Mouse (Mus musculus): Measurements from ENCODE around the gene Cnbp. TPM values are rescaled to one million over a fixed set of nuclear protein-coding genes. Genes with fewer than 3 reads are reported as not detected.

Gene Cnbp
- polyA plus RNA-seq (2017; shearing (Covaris generic)), result 1,266 TPM

GRCm38 (mm10) chr6:87850900-87851614 is at the start of gene Cnbp:
Cnbp (minus strand) TSS chr6:87851106.

GRCm38 (mm10) chr6:87887594-87888233 is 36.8 kb upstream of the Cnbp start, which contains the start of gene Copg1:
Copg1 (plus strand) TSS chr6:87887814.

GRCm38 (mm10) chr6:87838551-87839197 is 12.2 kb downstream of the Cnbp start, which contains the start of gene Isy1:
Isy1 (minus strand) TSS chr6:87838798.

GRCm38 (mm10) chr6:87835695-87836094 is 15.2 kb downstream of the Cnbp start, which contains the start of gene Gm45140:
Gm45140 (minus strand) TSS chr6:87835795.

GRCm38 (mm10) chr6:87811675-87812338 is 39.1 kb downstream of the Cnbp start, which contains the start of gene Rab43:
Rab43 (minus strand) TSS chr6:87812164.

Other genes with a start within 250 kb of the Cnbp start
- 9.8 TPM for gene Aplf, start 178.9 kb downstream of the Cnbp start, polyA plus RNA-seq (2017; shearing (Covaris generic))
- 0.50 TPM for gene Efcc1, start 120.2 kb downstream of the Cnbp start, polyA plus RNA-seq (2017; shearing (Covaris generic))
- gene Gp9, start 73.0 kb downstream of the Cnbp start, polyA plus RNA-seq (2017; shearing (Covaris generic)), result not detected
- 14.6 TPM for gene Rab43, start 38.9 kb downstream of the Cnbp start, polyA plus RNA-seq (2017; shearing (Covaris generic))
- gene Gm45140, start 15.3 kb downstream of the Cnbp start, polyA plus RNA-seq (2017; shearing (Covaris generic)), result 5.2 TPM
- gene Isy1, start 12.3 kb downstream of the Cnbp start, polyA plus RNA-seq (2017; shearing (Covaris generic)), result 85.5 TPM
- 188 TPM for gene Copg1, start 36.7 kb upstream of the Cnbp start, polyA plus RNA-seq (2017; shearing (Covaris generic))
- 54.0 TPM for gene Hmces, start 62.8 kb upstream of the Cnbp start, polyA plus RNA-seq (2017; shearing (Covaris generic))
- not detected for gene H1fx, start 130.5 kb upstream of the Cnbp start, polyA plus RNA-seq (2017; shearing (Covaris generic))
- gene Rab7, start 194.2 kb upstream of the Cnbp start, polyA plus RNA-seq (2017; shearing (Covaris generic)), result 320 TPM
- 214 TPM for gene Rpn1, start 233.4 kb upstream of the Cnbp start, polyA plus RNA-seq (2017; shearing (Covaris generic))